Mouse (Mus musculus) CH12.LX (cell line): ENCODE data around the gene St5. TPM values are rescaled to one million over a fixed set of nuclear protein-coding genes. Genes with fewer than 3 reads are reported as not detected.

Source experiments
- DNase-seq: peaks from one replicate; pipeline ENCODE4 v3.0.0-alpha.2; 2013; ENCODE audit errors: extremely low read depth
- H3K27ac ChIP-seq: 2 replicates; pipeline ENCODE4 v1.5.1; 2012; ENCODE audit warnings: low read depth, mild to moderate bottlenecking, control low read depth, moderate library complexity; ENCODE audit not compliant: insufficient read depth
- H3K27me3 ChIP-seq: replicated peaks from 2 replicates; pipeline ENCODE3; 2012; ENCODE audit warnings: inconsistent platforms
- H3K36me3 ChIP-seq, 2 experiments: replicated peaks in 1 of 2; 2 replicates each; pipeline versions ENCODE3 to v1.6.1; 2012; ENCODE audit warnings: inconsistent platforms in 1 of 2, low read length in 1 of 2, mild to moderate bottlenecking in 1 of 2, mixed read lengths in 1 of 2, moderate library complexity in 1 of 2; ENCODE audit not compliant: control insufficient read depth in 1 of 2, insufficient read depth in 1 of 2
- H3K4me1 ChIP-seq, 2 experiments: 2 replicates each; pipeline ENCODE4 v1.6.1; 2012; ENCODE audit warnings: inconsistent platforms in 1 of 2, moderate library complexity in 1 of 2; ENCODE audit not compliant: insufficient read depth in 2 of 2, control insufficient read depth in 1 of 2
- H3K4me2 ChIP-seq: 2 replicates; pipeline ENCODE4 v1.6.1; 2012; ENCODE audit warnings: low read depth, mild to moderate bottlenecking, control low read depth; ENCODE audit not compliant: poor library complexity, insufficient read depth, severe bottlenecking
- H3K4me3 ChIP-seq, 3 experiments: fragments of 150-350 bp in 1 of 3; sonication (generic) in 1 of 3; replicated peaks in 1 of 3; 2 replicates each; pipeline versions ENCODE3 to v1.5.1; 2011 to 2012; ENCODE audit warnings: low read depth in 2 of 3, low read length in 2 of 3, mild to moderate bottlenecking in 2 of 3, moderate library complexity in 2 of 3, control low read depth in 1 of 3, improper control_type of control experiment in 1 of 3, inconsistent platforms in 1 of 3, mixed read lengths in 1 of 3; ENCODE audit not compliant: poor library complexity in 1 of 3
- H3K79me2 ChIP-seq: replicated peaks from 2 replicates; pipeline ENCODE4 v1.6.1; 2012; ENCODE audit warnings: mild to moderate bottlenecking, moderate library complexity; ENCODE audit not compliant: control insufficient read depth, poor library complexity, insufficient read depth, severe bottlenecking; ENCODE audit errors: extremely low read depth
- H3K9ac ChIP-seq: 2 replicates; pipeline ENCODE4 v1.6.1; 2012; ENCODE audit warnings: low read depth, mild to moderate bottlenecking, control low read depth, moderate library complexity; ENCODE audit not compliant: insufficient read depth
- H3K9me3 ChIP-seq: replicated peaks from 2 replicates; pipeline ENCODE3; 2012; ENCODE audit warnings: low read length, inconsistent platforms, mixed read lengths
- BHLHE40 ChIP-seq: IDR thresholded peaks from 2 replicates; pipeline ENCODE4 v1.6.1; 2011; ENCODE audit warnings: mild to moderate bottlenecking, low read depth, low read length, improper control_type of control experiment
- CHD1 ChIP-seq: IDR thresholded peaks from 2 replicates; pipeline ENCODE4 v1.6.1; 2012; ENCODE audit warnings: low read depth, low read length, improper control_type of control experiment, inconsistent platforms
- CTCF ChIP-seq, 2 experiments: IDR thresholded peaks in 1 of 2; conservative IDR thresholded peaks in 1 of 2; 2 replicates each; pipeline ENCODE4 v1.5.1; 2011 to 2012; ENCODE audit warnings: low read depth in 2 of 2, low read length in 2 of 2, improper control_type of control experiment in 1 of 2, inconsistent platforms in 1 of 2, mild to moderate bottlenecking in 1 of 2, moderate library complexity in 1 of 2
- E2F4 ChIP-seq: IDR thresholded peaks from 2 replicates; pipeline ENCODE4 v1.6.1; 2011; ENCODE audit warnings: low read depth, low read length, improper control_type of control experiment; ENCODE audit not compliant: insufficient replicate concordance
- ELF1 ChIP-seq: IDR thresholded peaks from 2 replicates; pipeline ENCODE4 v1.6.1; 2014; ENCODE audit warnings: low read depth, mild to moderate bottlenecking, inconsistent platforms, low read length, improper control_type of control experiment
- ETS1 ChIP-seq: conservative IDR thresholded peaks from 2 replicates; pipeline ENCODE4 v1.6.1; 2012; ENCODE audit warnings: low read depth, mild to moderate bottlenecking, inconsistent platforms, low read length, improper control_type of control experiment, moderate library complexity
- HCFC1 ChIP-seq: IDR thresholded peaks from 2 replicates; pipeline ENCODE4 v1.6.1; 2012; ENCODE audit warnings: low read depth, mild to moderate bottlenecking, inconsistent platforms, low read length, improper control_type of control experiment
- IRF4 ChIP-seq: IDR thresholded peaks from 2 replicates; pipeline ENCODE4 v1.6.1; 2014; ENCODE audit warnings: low read depth, mild to moderate bottlenecking, inconsistent platforms, low read length, improper control_type of control experiment
- JUND ChIP-seq: conservative IDR thresholded peaks from 2 replicates; pipeline ENCODE4 v1.6.1; 2011; ENCODE audit warnings: low read depth, low read length, improper control_type of control experiment
- KAT2A ChIP-seq: IDR thresholded peaks from 2 replicates; pipeline ENCODE4 v1.6.1; 2012; ENCODE audit warnings: low read length, improper control_type of control experiment, inconsistent platforms; ENCODE audit not compliant: insufficient replicate concordance
- MAFK ChIP-seq: IDR thresholded peaks from 2 replicates; pipeline ENCODE4 v1.6.1; 2011; ENCODE audit warnings: low read length, improper control_type of control experiment; ENCODE audit not compliant: insufficient replicate concordance
- MAX ChIP-seq: IDR thresholded peaks from 2 replicates; pipeline ENCODE4 v1.6.1; 2011; ENCODE audit warnings: low read length, improper control_type of control experiment
- MEF2A ChIP-seq: IDR thresholded peaks from 2 replicates; pipeline ENCODE4 v1.6.1; 2014; ENCODE audit warnings: low read depth, mild to moderate bottlenecking, inconsistent platforms, low read length, improper control_type of control experiment, borderline replicate concordance
- MXI1 ChIP-seq: IDR thresholded peaks from 2 replicates; pipeline ENCODE4 v1.6.1; 2011; ENCODE audit warnings: mild to moderate bottlenecking, low read depth, low read length, improper control_type of control experiment
- MYC ChIP-seq: IDR thresholded peaks from 2 replicates; pipeline ENCODE4 v1.6.1; 2011; ENCODE audit warnings: low read depth, mild to moderate bottlenecking, improper control_type of control experiment, low read length
- POLR2AphosphoS2 ChIP-seq: IDR thresholded peaks from 2 replicates; pipeline ENCODE4 v1.6.1; 2011; ENCODE audit warnings: low read depth, low read length, improper control_type of control experiment
- RAD21 ChIP-seq: IDR thresholded peaks from 2 replicates; pipeline ENCODE4 v1.6.1; 2011; ENCODE audit warnings: low read depth, mild to moderate bottlenecking, low read length, improper control_type of control experiment, moderate library complexity
- SMC3 ChIP-seq: IDR thresholded peaks from 2 replicates; pipeline ENCODE4 v1.6.1; 2011; ENCODE audit warnings: low read depth, low read length, improper control_type of control experiment
- TCF12 ChIP-seq: IDR thresholded peaks from 2 replicates; pipeline ENCODE4 v1.6.1; 2014; ENCODE audit warnings: low read depth, mild to moderate bottlenecking, inconsistent platforms, low read length, improper control_type of control experiment
- UBTF ChIP-seq: IDR thresholded peaks from 2 replicates; pipeline ENCODE4 v1.6.1; 2012; ENCODE audit warnings: low read depth, mild to moderate bottlenecking, inconsistent platforms, low read length, improper control_type of control experiment, moderate library complexity
- USF1 ChIP-seq: IDR thresholded peaks from 2 replicates; pipeline ENCODE4 v1.6.1; 2014; ENCODE audit warnings: low read depth, mild to moderate bottlenecking, inconsistent platforms, low read length, improper control_type of control experiment
- ZKSCAN1 ChIP-seq: IDR thresholded peaks from 2 replicates; pipeline ENCODE4 v1.6.1; 2012; ENCODE audit warnings: low read depth, inconsistent platforms, low read length, improper control_type of control experiment, borderline replicate concordance
- ZMIZ1 ChIP-seq: IDR thresholded peaks from 2 replicates; pipeline ENCODE4 v1.6.1; 2012; ENCODE audit warnings: low read depth, mild to moderate bottlenecking, inconsistent platforms, low read length, improper control_type of control experiment
- ZNF384 ChIP-seq: IDR thresholded peaks from 2 replicates; pipeline ENCODE4 v1.6.1; 2012; ENCODE audit warnings: low read depth, low read length, improper control_type of control experiment, inconsistent platforms
- dilution Hi-C: fragments of 300-500 bp; cut with MboI; formaldehyde crosslinking; loops from 2 replicates; pipeline ENCODE4 v1.14.3; 2020; ENCODE audit warnings: low sequenced_read_pairs; ENCODE audit not compliant: extremely low pct_unique_long_range_greater_than_20kb, extremely low pct_ligation_motif_present
- in situ Hi-C: fragments of 300-500 bp; cut with MboI; formaldehyde crosslinking; loops from 3 replicates; pipeline ENCODE4 v1.14.3; 2019; ENCODE audit warnings: low sequenced_read_pairs, low pct_ligation_motif_present, low pct_unique_long_range_greater_than_20kb, mixed read lengths
- polyA plus RNA-seq: library from polyadenylated mRNA; unstranded; fragments of >175 nt; gene quantifications from 2 replicates; pipeline ENCODE4 v1.2.1, GENCODE M21; 2012; ENCODE audit warnings: low read depth; ENCODE audit not compliant: insufficient read length
- total RNA-seq, 2 experiments: library from RNA; depleted of rRNA; stranded (reverse); fragments of 300-350 nt in 1 of 2; fragments of >200 nt in 1 of 2; gene quantifications; 2 replicates each; pipeline ENCODE4 v1.2.3; 2012 to 2014

Gene St5
- total and polyA plus RNA-seq, 3 experiments: 1.3 to 3.4 (median 1.6) TPM

- H3K9ac ChIP-seq: no peak overlapping the region
- dilution Hi-C loops: no loop called here
- no peak overlapping the region for H3K4me3 ChIP-seq
- no peaks in the 10 kb centered on the region for H3K36me3 ChIP-seq
- no peaks in the 10 kb centered on the region for H3K79me2 ChIP-seq
- H3K9me3 ChIP-seq: peaks cover 5% of the 10 kb centered on the region
- no peak for DNase-seq
- no peak overlapping the region for H3K4me2 ChIP-seq
- H3K27me3 ChIP-seq: no peaks in the 10 kb centered on the region
- no peak overlapping the region for H3K27ac ChIP-seq
- in situ Hi-C loops: no loop called here
- peaks cover 3 to 15% of the 10 kb centered on the region in 2 experiments; a peak in 3 of 4 replicates for H3K4me1 ChIP-seq
- no peak for TF ChIP-seq USF1
- no peak for TF ChIP-seq MAFK
- no peak for TF ChIP-seq JUND
- TF ChIP-seq ELF1: no peak
- no peak for TF ChIP-seq CTCF (conservative IDR thresholded peaks at IDR 0.05 in 1 of 2, IDR thresholded peaks at IDR 0.05 in 1 of 2; ENCODE audit: low read depth in 2 of 2, low read length in 2 of 2)
- TF ChIP-seq POLR2AphosphoS2: no peak
- no peak for TF ChIP-seq BHLHE40
- no peak for TF ChIP-seq ZMIZ1
- TF ChIP-seq TCF12: no peak
- TF ChIP-seq RAD21: no peak
- TF ChIP-seq IRF4: no peak
- TF ChIP-seq HCFC1: no peak
- no peak for TF ChIP-seq ZNF384
- no peak for TF ChIP-seq E2F4
- no peak for TF ChIP-seq KAT2A
- no peak for TF ChIP-seq ETS1
- no peak for TF ChIP-seq SMC3
- TF ChIP-seq MYC: no peak
- TF ChIP-seq, all 38 proteins: peak for 0
These were observed 135.0 kb downstream of the St5 start for GRCm38 (mm10) chr7:109568391-109568892.

GRCm38 (mm10) chr7:109566841-109567768 lies 136.3 kb downstream of the St5 start:
- Histone ChIP-seq H3K27me3 (no peaks in the 10 kb centered on the region), H3K9ac (no peak overlapping the region), H3K4me2 (no peak overlapping the region), H3K4me1 (peaks cover 9 to 28% of the 10 kb centered on the region in 2 experiments; a peak in 3 of 4 replicates), H3K4me3 (no peak overlapping the region), H3K36me3 (no peaks in the 10 kb centered on the region), H3K9me3 (peaks cover 5% of the 10 kb centered on the region), H3K27ac (no peak overlapping the region), H3K79me2 (no peaks in the 10 kb centered on the region)
- no peak for TF ChIP-seq MXI1
- no peak for TF ChIP-seq MEF2A
- no peak for TF ChIP-seq ZKSCAN1
- no peak for TF ChIP-seq KAT2A
- TF ChIP-seq MAFK: no peak
- TF ChIP-seq BHLHE40: no peak
- TF ChIP-seq UBTF: no peak
- TF ChIP-seq MAX: no peak
- no peak for TF ChIP-seq POLR2AphosphoS2
- TF ChIP-seq CHD1: no peak
- no peak for TF ChIP-seq IRF4
- TF ChIP-seq E2F4: no peak
- in situ Hi-C loops (no loop called here), dilution Hi-C loops (no loop called here)
- no peak for DNase-seq
